Mouse (Mus musculus): ENCODE measurements around the gene Pde4d. TPM values are rescaled to one million over a fixed set of nuclear protein-coding genes. Genes with fewer than 3 reads are reported as not detected.

Pde4d gene
- total RNA-seq, 1 experiment from 2014 or later = 8.3 TPM

GRCm38 (mm10) chr13:109706141-109706540, 1256.4 kb downstream of the Pde4d start:
- ATAC-seq (ENCODE audit: extremely low read depth, insufficient number of reproducible peaks, low FRiP score, poor library complexity, severe bottlenecking) = no peak

GRCm38 (mm10) chr13:109706579-109706978, 1256.8 kb downstream of the Pde4d start:
- no peak for ATAC-seq (ENCODE audit: extremely low read depth, insufficient number of reproducible peaks, low FRiP score, poor library complexity, severe bottlenecking)

GRCm38 (mm10) chr13:109707154-109707553, 1257.4 kb downstream of the Pde4d start:
- no peak for ATAC-seq (ENCODE audit: extremely low read depth, insufficient number of reproducible peaks, low FRiP score, poor library complexity, severe bottlenecking)

GRCm38 (mm10) chr13:109708326-109708725, 1258.6 kb downstream of the Pde4d start:
- ATAC-seq (ENCODE audit: extremely low read depth, insufficient number of reproducible peaks, low FRiP score, poor library complexity, severe bottlenecking) = no peak

- ATAC-seq (ENCODE audit: extremely low read depth, insufficient number of reproducible peaks, low FRiP score, poor library complexity, severe bottlenecking) = no peak
These were observed 1264.8 kb downstream of the Pde4d start for GRCm38 (mm10) chr13:109714581-109714980.

- ATAC-seq (ENCODE audit: extremely low read depth, insufficient number of reproducible peaks, low FRiP score, poor library complexity, severe bottlenecking) = no peak
These were observed 1265.6 kb downstream of the Pde4d start for GRCm38 (mm10) chr13:109715321-109715720.

- no peak for ATAC-seq (ENCODE audit: extremely low read depth, insufficient number of reproducible peaks, low FRiP score, poor library complexity, severe bottlenecking)
These were observed 1270.5 kb downstream of the Pde4d start for GRCm38 (mm10) chr13:109720127-109720713.

- ATAC-seq (ENCODE audit: extremely low read depth, insufficient number of reproducible peaks, low FRiP score, poor library complexity, severe bottlenecking) = no peak
These were observed 1272.7 kb downstream of the Pde4d start for GRCm38 (mm10) chr13:109722237-109723119.

GRCm38 (mm10) chr13:109727346-109727745, 1277.6 kb downstream of the Pde4d start:
- ATAC-seq (ENCODE audit: extremely low read depth, insufficient number of reproducible peaks, low FRiP score, poor library complexity, severe bottlenecking) = no peak

GRCm38 (mm10) chr13:109729612-109730011, 1279.9 kb downstream of the Pde4d start:
- no peak for ATAC-seq (ENCODE audit: extremely low read depth, insufficient number of reproducible peaks, low FRiP score, poor library complexity, severe bottlenecking)

- ATAC-seq (ENCODE audit: extremely low read depth, insufficient number of reproducible peaks, low FRiP score, poor library complexity, severe bottlenecking) = no peak
These were observed 1283.1 kb downstream of the Pde4d start for GRCm38 (mm10) chr13:109732655-109733376.

- 0 out of 2 replicates have a peak, but pooled peaks have one; percentile 30 for ATAC-seq (ENCODE audit: extremely low read depth, insufficient number of reproducible peaks, low FRiP score, poor library complexity, severe bottlenecking)
These were observed 1286.7 kb downstream of the Pde4d start for GRCm38 (mm10) chr13:109736290-109737078.

- ATAC-seq (ENCODE audit: extremely low read depth, insufficient number of reproducible peaks, low FRiP score, poor library complexity, severe bottlenecking) = no peak
These were observed 1296.7 kb downstream of the Pde4d start for GRCm38 (mm10) chr13:109746492-109746891.

GRCm38 (mm10) chr13:109752236-109752863, 1302.6 kb downstream of the Pde4d start:
- no peak for ATAC-seq (ENCODE audit: extremely low read depth, insufficient number of reproducible peaks, low FRiP score, poor library complexity, severe bottlenecking)

- no peak for ATAC-seq (ENCODE audit: extremely low read depth, insufficient number of reproducible peaks, low FRiP score, poor library complexity, severe bottlenecking)
These were observed 1307.1 kb downstream of the Pde4d start for GRCm38 (mm10) chr13:109756854-109757253.

- no peak for ATAC-seq (ENCODE audit: extremely low read depth, insufficient number of reproducible peaks, low FRiP score, poor library complexity, severe bottlenecking)
These were observed 1309.5 kb downstream of the Pde4d start for GRCm38 (mm10) chr13:109759201-109759600.

GRCm38 (mm10) chr13:109761081-109761480, 1311.3 kb downstream of the Pde4d start:
- ATAC-seq (ENCODE audit: extremely low read depth, insufficient number of reproducible peaks, low FRiP score, poor library complexity, severe bottlenecking) = no peak

- no peak for ATAC-seq (ENCODE audit: extremely low read depth, insufficient number of reproducible peaks, low FRiP score, poor library complexity, severe bottlenecking)
These were observed 1325.0 kb downstream of the Pde4d start for GRCm38 (mm10) chr13:109774791-109775190.
